8 mouse cellular contexts compared by ENCODE assay signal in the genomic region with DNA sequence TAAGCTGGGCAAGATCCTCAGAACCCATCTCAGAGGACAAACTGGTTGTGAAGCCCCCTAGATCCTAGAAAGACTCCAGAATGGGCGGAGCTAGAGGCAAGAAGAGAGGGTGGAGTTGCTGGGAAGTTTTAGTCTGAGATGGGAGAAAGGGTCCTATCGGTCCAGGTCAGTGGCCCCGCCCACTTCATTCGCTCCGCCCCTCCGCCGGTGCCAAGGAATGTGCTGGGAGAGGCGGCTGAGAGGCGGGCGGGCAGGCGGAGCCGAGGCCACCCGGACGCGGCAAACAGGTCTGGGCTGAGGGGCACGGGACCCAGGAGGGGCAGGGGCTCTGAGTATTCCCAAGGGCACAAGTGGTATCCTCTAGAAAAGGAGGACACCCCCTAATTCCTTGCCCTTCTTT. TPM values are rescaled to one million over a fixed set of nuclear protein-coding genes. Genes with fewer than 3 reads are reported as not detected.
DNase-seq lines count a peak whose midpoint lies in the region; ATAC-seq and TF ChIP-seq lines count a peak whose summit lies in the region.

A gene (plus strand): TSS at position 248 of the 400 bp plus-strand sequence.

- DNase-seq in ES-CJ7 (ENCODE audit: low read depth, low spot score): peak; percentile 87
- peak; percentile 84 for DNase-seq in adrenal gland, postnatal 14 days
- DNase-seq in gastrocnemius, adult 2 months: peak; percentile 81
- DNase-seq in limb, embryonic 11.5 days (ENCODE audit: low spot score): peak; percentile 72
- DNase-seq in neural tube, embryonic 10.5 days (ENCODE audit: extremely low spot score, low spot score): peak; percentile 44
- peak; percentile 85 for DNase-seq in urinary bladder, postnatal 14 days (ENCODE audit: low spot score)
- no peak for DNase-seq in right cerebral cortex, postnatal 25 days

- peak within 1 kb of the TSS; percentile 65 for H3K27ac ChIP-seq in gastrocnemius, adult 2 months
- no peak within 1 kb of the TSS for H3K27ac ChIP-seq in hindbrain, embryonic 15.5 days (replicated peaks)
- H3K27ac ChIP-seq in limb, embryonic 11.5 days (replicated peaks; ENCODE audit: low read depth, low read length): 0 out of 2 replicates have a peak within 1 kb of the TSS, but pooled peaks have one; percentile 12

- H3K9ac ChIP-seq in hindbrain, embryonic 15.5 days: no peak within 1 kb of the TSS
- H3K9ac ChIP-seq in limb, embryonic 11.5 days (ENCODE audit: low read length): no peak within 1 kb of the TSS

- H3K27me3 ChIP-seq in hindbrain, embryonic 15.5 days: 0 out of 2 replicates have a peak, but pooled peaks cover 7% of the 10 kb centered on the region
- peaks cover 16% of the 10 kb centered on the region for H3K27me3 ChIP-seq in limb, embryonic 11.5 days (ENCODE audit: control insufficient read depth, insufficient read depth, low read length)

- intact Hi-C loops in gastrocnemius, adult 2 months (cut with DNase I): no loop called here

- peaks cover 36% of the 10 kb centered on the region for H3K36me3 ChIP-seq in hindbrain, embryonic 15.5 days
- peaks cover 15% of the 10 kb centered on the region for H3K36me3 ChIP-seq in limb, embryonic 11.5 days (ENCODE audit: control insufficient read depth, insufficient read depth, low read length)

- TF ChIP-seq CTCF in gastrocnemius, adult 2 months (IDR thresholded peaks at IDR 0.05): no peak

- H3K4me3 ChIP-seq in gastrocnemius, adult 2 months: peak within 1 kb of the TSS; percentile 61
- no peak within 1 kb of the TSS for H3K4me3 ChIP-seq in hindbrain, embryonic 15.5 days
- H3K4me3 ChIP-seq in limb, embryonic 11.5 days (ENCODE audit: low read depth, low read length): 0 out of 2 replicates have a peak within 1 kb of the TSS, but pooled peaks have one; percentile 3

- H3K4me2 ChIP-seq in hindbrain, embryonic 15.5 days: 0 out of 2 replicates have a peak within 1 kb of the TSS, but pooled peaks have one; percentile 12
- H3K4me2 ChIP-seq in limb, embryonic 11.5 days (ENCODE audit: low read depth, severe bottlenecking): peak within 1 kb of the TSS; percentile 15; the same call in 1 of the 2 replicates

- no peaks in the 10 kb centered on the region for H3K9me3 ChIP-seq in hindbrain, embryonic 15.5 days
- H3K9me3 ChIP-seq in limb, embryonic 11.5 days (ENCODE audit: control insufficient read depth, low read length): no peaks in the 10 kb centered on the region

- no peaks in the 10 kb centered on the region; the same call in 1 of the 2 replicates for H3K4me1 ChIP-seq in hindbrain, embryonic 15.5 days (replicated peaks)
- H3K4me1 ChIP-seq in limb, embryonic 11.5 days (ENCODE audit: control insufficient read depth, insufficient read depth, low read length): peaks cover 5% of the 10 kb centered on the region; the same call in 1 of the 2 replicates

- 2% methylated on average over 16 of the region's 16 CpGs for WGBS in hindbrain, embryonic 15.5 days
- 1% methylated on average over 16 of the region's 16 CpGs for WGBS in limb, embryonic 11.5 days

- ATAC-seq in hindbrain, embryonic 15.5 days (ENCODE audit: low FRiP score, low read depth): no peak
- no peak for ATAC-seq in limb, embryonic 11.5 days (ENCODE audit: insufficient number of reproducible peaks, low FRiP score, low TSS enrichment, low read depth)

RNA-seq across cellular contexts. Expression of the gene that starts here (rescaled TPM):
- 3.0 TPM in 2 replicates for total RNA-seq in adrenal gland, postnatal 14 days (2021)
- under 1 TPM; 0.15 to 0.56 TPM for total RNA-seq in gastrocnemius, adult 2 months (2021)
- polyA plus RNA-seq in hindbrain, embryonic 15.5 days (2015; fragmentation: Nextera tagmentation; extraction: Ambion mirVana): 1.9 and 2.3 TPM in 2 replicates
- 1.1 and 1.8 TPM in 2 replicates for polyA plus RNA-seq in limb, embryonic 11.5 days (2014; fragmentation: Nextera tagmentation; extraction: Ambion mirVana)

Comparison
In these comparisons a context has a peak if more than half of its experiments do, and no peak if none do; other contexts are left out.
1. Peak in DNase-seq, H3K4me3 ChIP-seq and H3K27ac ChIP-seq in gastrocnemius, adult 2 months; RNA of the gene not detected or under 1 TPM.